Mouse (Mus musculus): ENCODE results near the gene Bcar1. TPM values are rescaled to one million over a fixed set of nuclear protein-coding genes. Genes with fewer than 3 reads are reported as not detected.

Bcar1 gene
- polyA plus RNA-seq (2012; ENCODE audit: insufficient read depth, insufficient read length, low replicate concordance, missing spikeins), result not detected in 2 replicates

- Histone ChIP-seq H3K4me1 (ENCODE audit: control insufficient read depth, insufficient read depth, low read length) (peaks cover 54% of the 10 kb centered on the region), H3K27ac (ENCODE audit: insufficient read depth, low read depth, low read length) (no peak within 1 kb of the TSS), H3K4me3 (ENCODE audit: insufficient read depth, low read depth, low read length) (peak within 1 kb of the TSS; percentile 59)
- no peak for TF ChIP-seq POLR2A (IDR thresholded peaks at IDR 0.05; ENCODE audit: insufficient read depth, low read depth, low read length)
- 10% methylated on average over 40 of the region's 40 CpGs for WGBS
Observed at GRCm38 (mm10) chr8:111743792-111744696, at the start of gene Bcar1. TSS of gene Bcar1 (minus strand) at chr8:111743809.

- TF ChIP-seq CTCF (IDR thresholded peaks at IDR 0.05; ENCODE audit: insufficient read depth, low read depth, low read length), result no peak
- TF ChIP-seq POLR2A (IDR thresholded peaks at IDR 0.05; ENCODE audit: insufficient read depth, low read depth, low read length), result no peak
- no peaks in the 10 kb centered on the region; the same call in 1 of the 2 replicates for H3K4me1 ChIP-seq (ENCODE audit: control insufficient read depth, insufficient read depth, low read length)
- H3K27ac ChIP-seq (ENCODE audit: insufficient read depth, low read depth, low read length), result no peak overlapping the region
- no peak overlapping the region for H3K4me3 ChIP-seq (ENCODE audit: insufficient read depth, low read depth, low read length)
Observed at GRCm38 (mm10) chr8:111789639-111790038, 46.0 kb upstream of the Bcar1 start.

- no peak overlapping the region for H3K4me3 ChIP-seq (ENCODE audit: insufficient read depth, low read depth, low read length)
- H3K27ac ChIP-seq (ENCODE audit: insufficient read depth, low read depth, low read length), result no peak overlapping the region
- 90% methylated on average over 4 of the region's 4 CpGs for WGBS
- TF ChIP-seq CTCF (IDR thresholded peaks at IDR 0.05; ENCODE audit: insufficient read depth, low read depth, low read length) (no peak), POLR2A (IDR thresholded peaks at IDR 0.05; ENCODE audit: insufficient read depth, low read depth, low read length) (no peak)
- no peaks in the 10 kb centered on the region; the same call in 1 of the 2 replicates for H3K4me1 ChIP-seq (ENCODE audit: control insufficient read depth, insufficient read depth, low read length)
Observed at GRCm38 (mm10) chr8:111789200-111789599, 45.6 kb upstream of the Bcar1 start.

- WGBS, result 97% methylated on average over 3 of the region's 3 CpGs
- H3K4me3 ChIP-seq (ENCODE audit: insufficient read depth, low read depth, low read length), result no peak overlapping the region
- no peak overlapping the region for H3K27ac ChIP-seq (ENCODE audit: insufficient read depth, low read depth, low read length)
- TF ChIP-seq POLR2A (IDR thresholded peaks at IDR 0.05; ENCODE audit: insufficient read depth, low read depth, low read length), result no peak
- no peak for TF ChIP-seq CTCF (IDR thresholded peaks at IDR 0.05; ENCODE audit: insufficient read depth, low read depth, low read length)
- H3K4me1 ChIP-seq (ENCODE audit: control insufficient read depth, insufficient read depth, low read length), result no peaks in the 10 kb centered on the region; the same call in 1 of the 2 replicates
Observed at GRCm38 (mm10) chr8:111788497-111788896, 44.9 kb upstream of the Bcar1 start.

- no peaks in the 10 kb centered on the region; the same call in 1 of the 2 replicates for H3K4me1 ChIP-seq (ENCODE audit: control insufficient read depth, insufficient read depth, low read length)
- H3K4me3 ChIP-seq (ENCODE audit: insufficient read depth, low read depth, low read length), result no peak overlapping the region
- TF ChIP-seq CTCF (IDR thresholded peaks at IDR 0.05; ENCODE audit: insufficient read depth, low read depth, low read length) (no peak), POLR2A (IDR thresholded peaks at IDR 0.05; ENCODE audit: insufficient read depth, low read depth, low read length) (no peak)
- no peak overlapping the region for H3K27ac ChIP-seq (ENCODE audit: insufficient read depth, low read depth, low read length)
- 85% methylated on average over 5 of the region's 5 CpGs for WGBS
Observed at GRCm38 (mm10) chr8:111788085-111788484, 44.5 kb upstream of the Bcar1 start.

GRCm38 (mm10) chr8:111787683-111788082, 44.1 kb upstream of the Bcar1 start:
- Histone ChIP-seq H3K4me1 (ENCODE audit: control insufficient read depth, insufficient read depth, low read length) (no peaks in the 10 kb centered on the region; the same call in 1 of the 2 replicates), H3K4me3 (ENCODE audit: insufficient read depth, low read depth, low read length) (no peak overlapping the region), H3K27ac (ENCODE audit: insufficient read depth, low read depth, low read length) (no peak overlapping the region)
- WGBS, result 67% methylated on average over 4 of the region's 4 CpGs
- TF ChIP-seq CTCF (IDR thresholded peaks at IDR 0.05; ENCODE audit: insufficient read depth, low read depth, low read length) (no peak), POLR2A (IDR thresholded peaks at IDR 0.05; ENCODE audit: insufficient read depth, low read depth, low read length) (no peak)

GRCm38 (mm10) chr8:111786701-111787588, 43.3 kb upstream of the Bcar1 start:
- H3K4me1 ChIP-seq (ENCODE audit: control insufficient read depth, insufficient read depth, low read length), result no peaks in the 10 kb centered on the region; the same call in 1 of the 2 replicates
- H3K4me3 ChIP-seq (ENCODE audit: insufficient read depth, low read depth, low read length), result no peak overlapping the region
- TF ChIP-seq POLR2A (IDR thresholded peaks at IDR 0.05; ENCODE audit: insufficient read depth, low read depth, low read length) (no peak), CTCF (IDR thresholded peaks at IDR 0.05; ENCODE audit: insufficient read depth, low read depth, low read length) (no peak)
- WGBS, result 82% methylated on average over 13 of the region's 13 CpGs
- H3K27ac ChIP-seq (ENCODE audit: insufficient read depth, low read depth, low read length), result no peak overlapping the region

GRCm38 (mm10) chr8:111786116-111786515, 42.5 kb upstream of the Bcar1 start:
- Histone ChIP-seq H3K4me3 (ENCODE audit: insufficient read depth, low read depth, low read length) (no peak overlapping the region), H3K4me1 (ENCODE audit: control insufficient read depth, insufficient read depth, low read length) (no peaks in the 10 kb centered on the region; the same call in 1 of the 2 replicates), H3K27ac (ENCODE audit: insufficient read depth, low read depth, low read length) (no peak overlapping the region)
- TF ChIP-seq POLR2A (IDR thresholded peaks at IDR 0.05; ENCODE audit: insufficient read depth, low read depth, low read length) (no peak), CTCF (IDR thresholded peaks at IDR 0.05; ENCODE audit: insufficient read depth, low read depth, low read length) (no peak)
- 89% methylated on average over 2 of the region's 2 CpGs for WGBS

Data from olfactory bulb, adult 2 months (tissue).